Mouse (Mus musculus) lung, embryonic 15.5 days (tissue): ENCODE measurements around the gene Fnip1. TPM values are rescaled to one million over a fixed set of nuclear protein-coding genes. Genes with fewer than 3 reads are reported as not detected.

ENCODE experiments used
- ATAC-seq: fragments of 200-750 bp; cut with Nextera tagmentation; 2 replicates; pipeline ENCODE4 v1.8.0; 2017; ENCODE audit warnings: moderate number of reproducible peaks, borderline replicate concordance; ENCODE audit not compliant: low FRiP score, low TSS enrichment; ENCODE audit errors: extremely low read depth
- H3K27ac ChIP-seq: fragments of 300-500 bp; sonication (generic); 2 replicates; pipeline ENCODE4 v1.5.1; 2015; ENCODE audit warnings: moderate library complexity, mild to moderate bottlenecking, inconsistent platforms
- H3K27me3 ChIP-seq: fragments of 300-500 bp; sonication (generic); 2 replicates; pipeline ENCODE4 v1.6.1; 2015; ENCODE audit warnings: inconsistent platforms
- H3K36me3 ChIP-seq: fragments of 300-500 bp; sonication (generic); 2 replicates; pipeline ENCODE4 v1.6.1; 2015; ENCODE audit warnings: inconsistent platforms
- H3K4me1 ChIP-seq: fragments of 300-500 bp; sonication (generic); 2 replicates; pipeline ENCODE4 v1.6.1; 2015; ENCODE audit warnings: inconsistent platforms
- H3K4me2 ChIP-seq: fragments of 300-500 bp; sonication (generic); 2 replicates; pipeline ENCODE4 v1.6.1; 2015; ENCODE audit warnings: inconsistent platforms, mild to moderate bottlenecking, moderate library complexity
- H3K4me3 ChIP-seq: fragments of 300-500 bp; sonication (generic); 2 replicates; pipeline ENCODE4 v1.5.1; 2015; ENCODE audit warnings: mild to moderate bottlenecking, inconsistent platforms
- H3K9ac ChIP-seq: fragments of 300-500 bp; sonication (generic); 2 replicates; pipeline ENCODE4 v1.6.1; 2015; ENCODE audit warnings: inconsistent platforms
- H3K9me3 ChIP-seq: fragments of 300-500 bp; sonication (generic); 2 replicates; pipeline ENCODE4 v1.6.1; 2016; ENCODE audit warnings: inconsistent platforms
- WGBS: fragments of 180-500 bp; shearing (Covaris S2); methylation state at CpG from one replicate; pipeline ENCODE4 v1.1.7; 2015; 5-methylcytosine and 5-hydroxymethylcytosine counted together
- polyA plus RNA-seq: library from polyadenylated mRNA; unstranded; fragments of >200 nt; fragmentation: Nextera tagmentation; extraction: Ambion mirVana; gene quantifications from 2 replicates; pipeline ENCODE4 v1.2.1, GENCODE M21; 2015

Gene Fnip1
- polyA plus RNA-seq, 1 experiment from 2014 or later: 10.2 TPM

DNA sequence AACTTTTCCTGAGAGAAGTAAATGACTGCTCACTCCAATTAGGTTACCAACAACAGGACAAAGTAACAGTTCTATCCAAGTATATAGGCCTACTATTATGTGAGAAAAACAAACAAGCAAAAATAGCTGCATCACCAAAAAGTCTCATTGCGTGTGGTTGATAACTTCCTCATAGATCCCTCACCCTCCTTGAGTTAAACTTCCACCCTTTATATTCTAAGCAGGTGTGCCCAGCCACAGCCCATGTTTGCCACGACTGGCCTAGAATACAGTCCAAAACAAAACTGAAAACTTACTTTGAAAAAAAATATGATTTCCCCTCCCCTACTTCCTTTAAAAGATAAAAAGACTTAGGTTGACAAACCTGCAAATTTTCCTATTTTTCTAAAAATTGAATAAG lies 90.0 kb downstream of the Fnip1 start:
- H3K27ac ChIP-seq: no peak overlapping the region
- H3K4me1 ChIP-seq: peaks cover 29% of the 10 kb centered on the region
- WGBS: 70% methylated on average over 2 of the region's 2 CpGs
- H3K4me3 ChIP-seq: no peak overlapping the region
- H3K4me2 ChIP-seq: no peak overlapping the region
- H3K9ac ChIP-seq: no peak overlapping the region
- no peaks in the 10 kb centered on the region for H3K27me3 ChIP-seq
- no peaks in the 10 kb centered on the region for H3K36me3 ChIP-seq
- ATAC-seq: no peak
- no peaks in the 10 kb centered on the region for H3K9me3 ChIP-seq

DNA sequence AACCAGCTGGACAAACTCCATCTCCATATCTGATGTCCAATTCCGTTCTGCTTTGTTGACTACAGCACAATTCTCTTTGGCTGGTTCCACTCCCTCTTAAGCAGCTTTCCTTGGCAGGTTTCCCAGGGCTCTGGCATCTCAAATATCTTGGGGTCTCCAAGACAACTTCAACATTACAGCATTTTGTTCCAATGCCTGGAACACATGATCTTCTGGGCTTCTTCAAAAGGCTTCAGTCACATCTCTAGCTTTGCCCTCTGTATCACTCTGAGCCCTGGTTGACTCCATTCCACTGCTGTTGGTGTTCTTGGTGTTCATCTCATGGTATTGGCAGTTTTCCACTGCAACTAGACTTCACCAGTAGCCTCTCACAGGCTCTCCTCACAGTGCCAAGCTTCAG lies 92.4 kb downstream of the Fnip1 start:
- Histone ChIP-seq H3K36me3 (no peaks in the 10 kb centered on the region), H3K27me3 (no peaks in the 10 kb centered on the region), H3K27ac (peak overlapping the region; percentile 76), H3K9ac (no peak overlapping the region), H3K4me3 (no peak overlapping the region), H3K4me2 (no peak overlapping the region), H3K9me3 (no peaks in the 10 kb centered on the region), H3K4me1 (peaks cover 18% of the 10 kb centered on the region)
- WGBS: 25% methylated on average over 1 of the region's 1 CpGs
- peak; percentile 80 for ATAC-seq

GRCm38 (mm10) chr11:54530916-54531315 lies 92.9 kb downstream of the Fnip1 start:
- no peaks in the 10 kb centered on the region for H3K36me3 ChIP-seq
- H3K4me1 ChIP-seq: peaks cover 15% of the 10 kb centered on the region
- H3K9me3 ChIP-seq: no peaks in the 10 kb centered on the region
- H3K4me3 ChIP-seq: no peak overlapping the region
- H3K4me2 ChIP-seq: no peak overlapping the region
- no peak for ATAC-seq
- H3K27me3 ChIP-seq: no peaks in the 10 kb centered on the region
- peak overlapping the region; percentile 76 for H3K27ac ChIP-seq
- 92% methylated on average over 1 of the region's 1 CpGs for WGBS
- H3K9ac ChIP-seq: no peak overlapping the region

DNA sequence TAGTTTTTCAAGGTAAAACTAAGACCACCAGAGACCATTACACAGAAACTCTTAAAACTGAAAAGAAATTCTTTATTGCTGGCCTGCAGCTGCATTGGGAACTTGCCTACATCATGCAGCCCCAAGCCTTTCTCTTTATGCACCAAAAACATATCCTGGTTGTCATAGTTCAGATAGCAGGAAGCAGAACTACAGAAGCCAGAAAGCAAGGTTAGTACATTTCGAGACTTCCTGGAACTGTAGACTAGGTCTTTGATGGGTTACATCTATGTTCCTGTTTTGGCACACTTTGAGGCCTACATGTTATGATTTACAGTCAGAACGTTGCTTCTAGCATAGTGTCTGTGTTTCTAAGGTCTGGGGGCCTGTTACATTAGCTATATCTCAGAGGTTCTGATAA lies 95.8 kb downstream of the Fnip1 start:
- Histone ChIP-seq H3K4me2 (no peak overlapping the region), H3K36me3 (no peaks in the 10 kb centered on the region), H3K4me3 (no peak overlapping the region), H3K4me1 (peaks cover 14% of the 10 kb centered on the region), H3K9ac (no peak overlapping the region), H3K27me3 (no peaks in the 10 kb centered on the region), H3K27ac (no peak overlapping the region), H3K9me3 (no peaks in the 10 kb centered on the region)
- 61% methylated on average over 2 of the region's 2 CpGs for WGBS
- ATAC-seq: no peak

- H3K9me3 ChIP-seq: no peaks in the 10 kb centered on the region
- 48% methylated on average over 6 of the region's 6 CpGs for WGBS
Observed at GRCm38 (mm10) chr11:54534871-54535270, 96.9 kb downstream of the Fnip1 start.

DNA sequence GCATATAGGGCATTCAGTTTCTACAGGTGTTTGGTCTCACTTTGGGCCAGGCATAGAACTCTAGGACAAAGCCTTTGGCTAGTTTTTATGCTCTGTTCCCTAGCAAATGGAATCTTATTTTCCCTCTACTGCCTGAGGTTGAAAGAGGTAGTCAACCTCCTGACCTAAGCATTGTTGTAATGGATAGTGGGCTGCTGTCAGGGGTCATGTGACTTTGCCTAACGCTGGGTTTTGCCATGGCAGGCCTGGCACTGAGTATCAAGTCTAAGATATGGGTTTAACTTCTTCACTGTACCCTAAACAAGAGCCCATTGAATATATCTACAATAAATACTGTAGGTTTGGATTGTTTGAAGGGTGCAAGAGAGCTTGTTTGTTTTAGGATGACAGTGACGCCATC lies 101.0 kb downstream of the Fnip1 start:
- no peak overlapping the region for H3K27ac ChIP-seq
- WGBS: 58% methylated on average over 2 of the region's 2 CpGs

More at GRCm38 (mm10) chr11:54534871-54535270, 96.9 kb downstream of the Fnip1 start:
- H3K27me3 ChIP-seq: no peaks in the 10 kb centered on the region
- peaks cover 18% of the 10 kb centered on the region for H3K4me1 ChIP-seq
- H3K27ac ChIP-seq: no peak overlapping the region
- no peak overlapping the region for H3K4me3 ChIP-seq
- ATAC-seq: no peak
- no peak overlapping the region for H3K9ac ChIP-seq
- H3K4me2 ChIP-seq: no peak overlapping the region
- H3K36me3 ChIP-seq: no peaks in the 10 kb centered on the region

DNA sequence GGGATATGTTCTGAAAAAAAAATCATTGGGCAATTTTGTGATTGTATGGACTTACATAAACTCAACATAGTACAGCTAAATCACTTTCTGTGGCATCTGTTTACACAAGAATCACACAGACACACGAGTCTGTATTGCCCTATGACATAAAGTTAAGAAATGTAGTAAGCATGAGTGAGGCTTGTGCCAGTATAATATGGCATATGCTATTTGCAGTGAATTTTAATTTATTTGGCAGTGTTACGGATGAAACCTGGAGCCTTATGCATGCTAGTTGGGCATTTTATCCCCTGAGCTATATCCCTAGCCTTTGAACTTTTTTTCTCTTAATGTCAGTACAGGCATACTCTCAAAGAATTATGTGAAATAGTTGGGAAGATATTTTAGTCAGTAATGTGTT lies 101.5 kb downstream of the Fnip1 start:
- WGBS: 51% methylated on average over 2 of the region's 2 CpGs
- Histone ChIP-seq H3K4me1 (peaks cover 9% of the 10 kb centered on the region; the same call in 1 of the 2 replicates), H3K27me3 (no peaks in the 10 kb centered on the region), H3K27ac (no peak overlapping the region), H3K9me3 (no peaks in the 10 kb centered on the region), H3K9ac (no peak overlapping the region), H3K4me3 (no peak overlapping the region), H3K4me2 (no peak overlapping the region), H3K36me3 (no peaks in the 10 kb centered on the region)
- no peak for ATAC-seq

More for the DNA sequence above, 101.0 kb downstream of the Fnip1 start:
- no peak for ATAC-seq
- Histone ChIP-seq H3K9ac (no peak overlapping the region), H3K36me3 (no peaks in the 10 kb centered on the region), H3K27me3 (no peaks in the 10 kb centered on the region), H3K4me1 (peaks cover 9% of the 10 kb centered on the region; the same call in 1 of the 2 replicates), H3K9me3 (no peaks in the 10 kb centered on the region), H3K4me3 (no peak overlapping the region), H3K4me2 (no peak overlapping the region)

GRCm38 (mm10) chr11:54540328-54540727 lies 102.3 kb downstream of the Fnip1 start:
- no peak overlapping the region for H3K4me2 ChIP-seq
- no peaks in the 10 kb centered on the region for H3K9me3 ChIP-seq
- no peaks in the 10 kb centered on the region for H3K36me3 ChIP-seq

DNA sequence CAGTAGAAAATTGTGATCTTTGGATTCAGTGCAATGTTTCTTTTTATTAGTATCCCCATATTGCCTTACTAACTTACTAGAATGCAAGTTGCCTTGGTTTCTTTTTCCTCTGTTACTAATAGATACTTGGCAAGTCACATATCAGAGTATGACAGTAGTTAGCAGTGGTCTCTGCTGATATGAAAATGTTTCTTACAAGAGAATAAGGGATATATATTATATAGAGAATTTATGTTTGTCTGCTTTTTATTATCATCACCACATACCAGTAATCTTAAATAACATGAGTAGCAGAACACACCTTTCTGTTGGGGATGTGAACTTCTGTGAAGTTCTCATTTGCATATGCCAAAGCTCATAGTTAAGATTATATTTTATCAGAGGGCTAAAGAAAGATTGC lies 104.4 kb downstream of the Fnip1 start:
- Histone ChIP-seq H3K4me2 (no peak overlapping the region), H3K4me3 (no peak overlapping the region), H3K9ac (no peak overlapping the region), H3K27me3 (no peaks in the 10 kb centered on the region), H3K27ac (no peak overlapping the region; the same call in 1 of the 2 replicates), H3K9me3 (no peaks in the 10 kb centered on the region), H3K4me1 (peaks cover 9% of the 10 kb centered on the region; the same call in 1 of the 2 replicates), H3K36me3 (no peaks in the 10 kb centered on the region)
- no peak for ATAC-seq

More at GRCm38 (mm10) chr11:54540328-54540727, 102.3 kb downstream of the Fnip1 start:
- ATAC-seq: no peak
- no peak overlapping the region for H3K27ac ChIP-seq
- H3K4me3 ChIP-seq: no peak overlapping the region
- H3K27me3 ChIP-seq: no peaks in the 10 kb centered on the region
- H3K4me1 ChIP-seq: peaks cover 9% of the 10 kb centered on the region; the same call in 1 of the 2 replicates
- H3K9ac ChIP-seq: no peak overlapping the region

- H3K4me3 ChIP-seq: no peak overlapping the region
- WGBS: 86% methylated on average over 2 of the region's 2 CpGs
- ATAC-seq: no peak
- no peak overlapping the region for H3K4me2 ChIP-seq
- no peaks in the 10 kb centered on the region for H3K27me3 ChIP-seq
- H3K4me1 ChIP-seq: no peaks in the 10 kb centered on the region
- no peaks in the 10 kb centered on the region for H3K36me3 ChIP-seq
- no peak overlapping the region for H3K27ac ChIP-seq
- H3K9ac ChIP-seq: no peak overlapping the region
- no peaks in the 10 kb centered on the region for H3K9me3 ChIP-seq
Observed at GRCm38 (mm10) chr11:54554970-54555369, 117.0 kb downstream of the Fnip1 start.

GRCm38 (mm10) chr11:54562761-54563160 lies 124.8 kb downstream of the Fnip1 start:
- Histone ChIP-seq H3K4me1 (no peaks in the 10 kb centered on the region), H3K27me3 (no peaks in the 10 kb centered on the region), H3K9me3 (no peaks in the 10 kb centered on the region), H3K36me3 (no peaks in the 10 kb centered on the region), H3K27ac (no peak overlapping the region), H3K4me2 (no peak overlapping the region), H3K4me3 (no peak overlapping the region), H3K9ac (no peak overlapping the region)
- 83% methylated on average over 5 of the region's 5 CpGs for WGBS
- ATAC-seq: no peak
